In the genomic region with DNA sequence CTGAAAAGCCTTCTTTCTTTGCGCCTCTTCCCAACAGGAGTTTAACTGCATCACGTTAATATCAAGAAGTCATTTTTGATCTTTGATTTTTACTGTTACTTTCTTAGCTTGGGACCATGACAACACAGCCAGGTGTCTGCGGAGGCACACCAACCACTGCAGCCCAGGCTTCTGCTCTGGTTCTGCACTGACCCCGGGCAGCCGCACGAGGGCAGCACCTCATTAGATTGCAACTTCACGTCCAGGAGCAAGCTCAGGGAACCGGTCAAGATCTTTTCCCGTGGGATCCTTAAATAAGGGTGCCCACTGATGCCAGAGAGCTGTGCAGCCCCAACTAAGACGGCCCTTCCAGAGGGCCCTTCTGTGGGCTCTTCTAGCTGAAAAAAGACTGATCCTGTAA, we compare ENCODE assay signal across 9 mouse cellular contexts.
DNase-seq lines count a peak whose midpoint lies in the region; ATAC-seq and TF ChIP-seq lines count a peak whose summit lies in the region.
"Had no signal": no experiment of that assay in that cellular context is flagged by ENCODE, and none has a peak within 500 bp of the region (broad histone marks: within the 10 kb centered on the region; RNA-seq: fewer than 3 reads in every experiment).

No protein-coding gene starts in this region.

- no peak overlapping the region for H3K27ac ChIP-seq in kidney, embryonic 14.5 days (ENCODE audit: low read depth, low read length)
- peak overlapping the region; percentile 62; the same call in 1 of the 2 replicates for H3K27ac ChIP-seq in forebrain, postnatal 0 days (ENCODE audit: low read depth, low read length)
- H3K27ac ChIP-seq in left cerebral cortex, adult 2 months: no peak overlapping the region
- H3K27ac ChIP-seq in midbrain, embryonic 11.5 days (ENCODE audit: low read depth, low read length): no peak overlapping the region

- H3K27me3 ChIP-seq in kidney, embryonic 14.5 days (ENCODE audit: control insufficient read depth, insufficient read depth, low read length): no peaks in the 10 kb centered on the region
- H3K27me3 ChIP-seq in forebrain, postnatal 0 days (ENCODE audit: insufficient read depth, low read length): no peaks in the 10 kb centered on the region
- no peaks in the 10 kb centered on the region for H3K27me3 ChIP-seq in midbrain, embryonic 11.5 days (ENCODE audit: control insufficient read depth, insufficient read depth, low read length)
- H3K27me3 ChIP-seq: megakaryocyte, embryonic 14.5 days had no signal

- intact Hi-C loops in heart, postnatal 36 days (cut with DNase I): loop anchor here (1.0 kb wide), 1 partner anchor 25 kb away; no protein-coding TSS in a partner anchor
- intact Hi-C loops in left cerebral cortex, adult 2 months (cut with DNase I): loop anchor here (1.0 to 10.0 kb wide), 2 partner anchors 25 to 764 kb away; no protein-coding TSS in a partner anchor

- 13% methylated on average over 10 of the region's 10 CpGs for WGBS in kidney, embryonic 14.5 days
- WGBS in forebrain, postnatal 0 days: 10% methylated on average over 10 of the region's 10 CpGs
- WGBS in midbrain, embryonic 11.5 days: 12% methylated on average over 10 of the region's 10 CpGs

- DNase-seq in kidney, adult 11 months: peak; percentile 39
- peak; percentile 73 for DNase-seq in cerebellum, adult 11-12 months
- DNase-seq in forebrain, postnatal 0 days: peak; percentile 75
- peak; percentile 64 to 71 for DNase-seq in heart, postnatal 36 days
- DNase-seq in left cerebral cortex, adult 2 months (ENCODE audit: extremely low spot score in 1 of 2, low spot score in 2 of 2): peak; percentile 79 to 85
- peak; percentile 93 for DNase-seq in midbrain, embryonic 11.5 days (ENCODE audit: low spot score, missing footprints)
- DNase-seq in testis, postnatal 14 days (ENCODE audit: low spot score): peak; percentile 57

- no peaks in the 10 kb centered on the region for H3K9me3 ChIP-seq in kidney, embryonic 14.5 days (ENCODE audit: control insufficient read depth, low read length)
- H3K9me3 ChIP-seq in forebrain, postnatal 0 days (ENCODE audit: low read length): no peaks in the 10 kb centered on the region
- H3K9me3 ChIP-seq in midbrain, embryonic 11.5 days (ENCODE audit: control insufficient read depth, low read length): no peaks in the 10 kb centered on the region
- H3K9me3 ChIP-seq: megakaryocyte, embryonic 14.5 days had no signal

- H3K36me3 ChIP-seq in kidney, embryonic 14.5 days (ENCODE audit: control insufficient read depth, insufficient read depth, low read length): no peaks in the 10 kb centered on the region
- no peaks in the 10 kb centered on the region for H3K36me3 ChIP-seq in forebrain, postnatal 0 days (ENCODE audit: insufficient read depth)
- no peaks in the 10 kb centered on the region for H3K36me3 ChIP-seq in midbrain, embryonic 11.5 days (ENCODE audit: control insufficient read depth, insufficient read depth, low read length)

- H3K9ac ChIP-seq in kidney, embryonic 14.5 days (ENCODE audit: low read depth, low read length): no peak overlapping the region
- H3K9ac ChIP-seq in forebrain, postnatal 0 days: no peak overlapping the region
- H3K9ac ChIP-seq in midbrain, embryonic 11.5 days (ENCODE audit: low read length): no peak overlapping the region

- no peak overlapping the region for H3K4me3 ChIP-seq in kidney, embryonic 14.5 days (ENCODE audit: low read length)
- H3K4me3 ChIP-seq in forebrain, postnatal 0 days (ENCODE audit: low read depth, low read length): no peak overlapping the region
- no peak overlapping the region for H3K4me3 ChIP-seq in left cerebral cortex, adult 2 months
- H3K4me3 ChIP-seq in midbrain, embryonic 11.5 days (ENCODE audit: low read depth, low read length): no peak overlapping the region
- H3K4me3 ChIP-seq: megakaryocyte, embryonic 14.5 days had no signal

- peak; percentile 84 for TF ChIP-seq CTCF in forebrain, postnatal 0 days (IDR thresholded peaks at IDR 0.05; ENCODE audit: low read depth)
- peak; percentile 93 for TF ChIP-seq CTCF in left cerebral cortex, adult 2 months (IDR thresholded peaks at IDR 0.05)

- H3K4me2 ChIP-seq in kidney, embryonic 14.5 days (replicated peaks; ENCODE audit: low read depth, low read length): no peak overlapping the region
- no peak overlapping the region for H3K4me2 ChIP-seq in forebrain, postnatal 0 days (ENCODE audit: low read depth)
- no peak overlapping the region for H3K4me2 ChIP-seq in midbrain, embryonic 11.5 days

- H3K4me1 ChIP-seq in kidney, embryonic 14.5 days (ENCODE audit: control insufficient read depth, insufficient read depth, low read length): no peaks in the 10 kb centered on the region
- peaks cover 15% of the 10 kb centered on the region for H3K4me1 ChIP-seq in forebrain, postnatal 0 days (ENCODE audit: insufficient read depth)
- H3K4me1 ChIP-seq in midbrain, embryonic 11.5 days (ENCODE audit: control insufficient read depth, insufficient read depth, low read length): peaks cover 3% of the 10 kb centered on the region; the same call in 1 of the 2 replicates
- H3K4me1 ChIP-seq: megakaryocyte, embryonic 14.5 days had no signal

- no peak for ATAC-seq in kidney, embryonic 14.5 days (ENCODE audit: low FRiP score, low TSS enrichment)
- peak; percentile 53; the same call in 1 of the 2 replicates for ATAC-seq in forebrain, postnatal 0 days
- ATAC-seq in midbrain, embryonic 11.5 days (ENCODE audit: low FRiP score): no peak

Comparison
In these comparisons a context has a peak if more than half of its experiments do, and no peak if none do; other contexts are left out.
1. DNase-seq: peak in every context shown above with its lines; median percentile 93 in midbrain, embryonic 11.5 days; 82 in left cerebral cortex, adult 2 months; 75 in forebrain, postnatal 0 days; 73 in cerebellum, adult 11-12 months; 68 in heart, postnatal 36 days; 57 in testis, postnatal 14 days; 39 in kidney, adult 11 months.